Mouse (Mus musculus) stomach, embryonic 16.5 days (tissue): ENCODE results near the gene Vmn1r127. TPM values are rescaled to one million over a fixed set of nuclear protein-coding genes. Genes with fewer than 3 reads are reported as not detected.
"Not testable (repeated sequence)": the region's sequence is repeated elsewhere in the genome, so short reads cannot be mapped to it uniquely, and the experiment has no call there.

Source experiments
- ATAC-seq: fragments of 200-750 bp; cut with Nextera tagmentation; 2 replicates; pipeline ENCODE4 v1.8.0; 2017; ENCODE audit warnings: moderate number of reproducible peaks, moderate TSS enrichment; ENCODE audit not compliant: insufficient read depth, low FRiP score
- H3K27ac ChIP-seq: fragments of 300-500 bp; sonication (generic); 2 replicates; pipeline ENCODE4 v1.5.1; 2014; ENCODE audit warnings: low read length
- H3K27me3 ChIP-seq: fragments of 300-500 bp; sonication (generic); 2 replicates; pipeline ENCODE4 v1.6.1; 2014; ENCODE audit warnings: low read length, control low read depth, mixed read lengths; ENCODE audit not compliant: control insufficient read depth, insufficient read depth
- H3K36me3 ChIP-seq: fragments of 300-500 bp; sonication (generic); 2 replicates; pipeline ENCODE4 v1.6.1; 2014; ENCODE audit warnings: low read length; ENCODE audit not compliant: control insufficient read depth, insufficient read depth
- H3K4me1 ChIP-seq: fragments of 300-500 bp; sonication (generic); 2 replicates; pipeline ENCODE4 v1.6.1; 2014; ENCODE audit warnings: low read length, control low read depth, mixed read lengths; ENCODE audit not compliant: control insufficient read depth, insufficient read depth
- H3K4me2 ChIP-seq: fragments of 300-500 bp; sonication (generic); 2 replicates; pipeline ENCODE4 v1.6.1; 2014; ENCODE audit warnings: low read depth, low read length, mixed read lengths
- H3K4me3 ChIP-seq: fragments of 300-500 bp; sonication (generic); replicated peaks from 2 replicates; pipeline ENCODE4 v1.5.1; 2014; ENCODE audit warnings: mild to moderate bottlenecking, low read length
- H3K9ac ChIP-seq: fragments of 300-500 bp; sonication (generic); 2 replicates; pipeline ENCODE4 v1.6.1; 2014; ENCODE audit warnings: low read length
- H3K9me3 ChIP-seq: fragments of 300-500 bp; sonication (generic); replicated peaks from 2 replicates; pipeline ENCODE4 v1.6.1; 2016; ENCODE audit warnings: low read length, control low read depth; ENCODE audit not compliant: control insufficient read depth
- WGBS: fragments of 180-500 bp; shearing (Covaris S2); extraction: QIAGEN DNeasy Blood & Tissue Kit; methylation state at CpG from one replicate; pipeline ENCODE4 v1.1.7; 2014; 5-methylcytosine and 5-hydroxymethylcytosine counted together
- polyA plus RNA-seq: library from polyadenylated mRNA; unstranded; fragments of >200 nt; fragmentation: Nextera tagmentation; extraction: Ambion mirVana; gene quantifications from 2 replicates; pipeline ENCODE4 v1.2.1, GENCODE M21; 2015

Vmn1r127 gene
- polyA plus RNA-seq = not detected in 2 replicates

DNA sequence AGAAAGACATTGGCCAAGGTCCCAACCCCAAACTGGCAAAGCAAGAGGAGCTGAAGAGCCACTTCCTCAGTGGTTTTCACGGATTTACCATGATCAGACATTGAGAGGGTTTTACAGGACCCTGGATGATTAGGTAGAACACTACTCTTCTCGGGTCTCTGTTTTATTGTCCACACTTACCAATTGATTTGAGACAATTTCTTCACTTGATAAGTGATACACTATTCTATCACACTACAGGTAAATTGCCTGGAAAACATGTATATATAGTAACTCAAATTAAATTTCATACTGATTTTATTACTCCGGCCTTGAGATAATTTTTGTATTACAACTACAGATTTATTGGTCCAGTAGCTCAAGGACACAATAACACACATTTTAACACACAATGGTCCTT, at the start of gene Vmn1r127:
Vmn1r127 (minus strand) TSS at position 101 of the 400 bp plus-strand sequence.
- not testable (repeated sequence) for H3K4me2 ChIP-seq, H3K9me3 ChIP-seq, H3K27me3 ChIP-seq, H3K36me3 ChIP-seq, ATAC-seq, H3K9ac ChIP-seq, H3K4me3 ChIP-seq, H3K4me1 ChIP-seq, H3K27ac ChIP-seq
- no CpG with 5 or more reads among the region's 3 CpGs for WGBS

DNA sequence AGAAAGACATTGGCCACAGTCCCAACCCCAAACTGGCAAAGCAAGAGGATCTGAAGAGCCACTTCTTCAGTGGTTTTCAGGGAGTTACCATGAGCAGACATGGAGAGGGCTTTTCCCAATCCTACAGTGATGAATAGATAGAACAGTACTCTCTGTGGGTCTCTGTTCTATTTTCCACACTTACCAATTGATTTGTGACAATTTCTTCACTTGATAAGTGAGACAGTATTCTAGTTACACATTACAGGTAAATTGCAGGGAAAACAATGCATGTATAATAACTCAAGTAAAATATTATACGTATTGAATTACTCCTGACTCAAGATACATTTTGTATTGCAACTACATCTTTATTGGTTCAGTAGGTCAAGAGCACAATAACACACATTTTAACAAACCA, 41.5 kb upstream of the Vmn1r127 start, which contains the start of gene Vmn1r129:
Vmn1r129 (minus strand) TSS at position 101 of the 400 bp plus-strand sequence.
- no CpG with 5 or more reads among the region's 1 CpGs for WGBS
- not testable (repeated sequence) for H3K27me3 ChIP-seq, H3K27ac ChIP-seq, H3K4me1 ChIP-seq, H3K9me3 ChIP-seq, H3K4me3 ChIP-seq, ATAC-seq, H3K36me3 ChIP-seq, H3K9ac ChIP-seq, H3K4me2 ChIP-seq

- not testable (repeated sequence) for H3K9me3 ChIP-seq, H3K36me3 ChIP-seq, H3K27ac ChIP-seq, H3K9ac ChIP-seq, H3K4me1 ChIP-seq, H3K4me2 ChIP-seq, H3K4me3 ChIP-seq, H3K27me3 ChIP-seq, ATAC-seq
- 65% methylated on average over 1 of the region's 1 CpGs for WGBS
Measured at GRCm38 (mm10) chr7:21349073-21349472, 29.4 kb upstream of the Vmn1r127 start, which contains the start of gene Vmn1r128. Vmn1r128 (plus strand) TSS chr7:21349373.

GRCm38 (mm10) chr7:21301367-21301766, 18.3 kb downstream of the Vmn1r127 start, which contains the start of gene Vmn1r126:
Vmn1r126 (minus strand) TSS chr7:21301467.
- not testable (repeated sequence) for H3K27me3 ChIP-seq, ATAC-seq, H3K4me3 ChIP-seq, H3K27ac ChIP-seq, H3K9me3 ChIP-seq, H3K36me3 ChIP-seq, H3K9ac ChIP-seq, H3K4me1 ChIP-seq, H3K4me2 ChIP-seq
- WGBS = no CpG with 5 or more reads among the region's 5 CpGs

GRCm38 (mm10) chr7:21271879-21272278, 47.8 kb downstream of the Vmn1r127 start, which contains the start of gene Vmn1r125:
Vmn1r125 (plus strand) TSS chr7:21272179.
- not testable (repeated sequence) for H3K9me3 ChIP-seq, H3K4me3 ChIP-seq, H3K4me1 ChIP-seq, H3K4me2 ChIP-seq, H3K27me3 ChIP-seq, H3K27ac ChIP-seq, H3K9ac ChIP-seq, ATAC-seq, H3K36me3 ChIP-seq
- WGBS = 57% methylated on average over 3 of the region's 3 CpGs

Other genes starting within 250 kb of the Vmn1r127 start
- gene Vmn1r121, start 221.3 kb downstream of the Vmn1r127 start, polyA plus RNA-seq = not detected in 2 replicates
- not detected in 2 replicates for gene Vmn1r122, start 185.7 kb downstream of the Vmn1r127 start, polyA plus RNA-seq
- gene Vmn1r123, start 157.7 kb downstream of the Vmn1r127 start, polyA plus RNA-seq = not detected in 2 replicates
- not detected in 2 replicates for gene Gm5157, start 129.4 kb downstream of the Vmn1r127 start, polyA plus RNA-seq
- gene Vmn1r124, start 59.2 kb downstream of the Vmn1r127 start, polyA plus RNA-seq = not detected in 2 replicates
- gene Vmn1r125, start 47.7 kb downstream of the Vmn1r127 start, polyA plus RNA-seq = not detected in 2 replicates
- not detected in 2 replicates for gene Vmn1r126, start 18.4 kb downstream of the Vmn1r127 start, polyA plus RNA-seq
- not detected in 2 replicates for gene Vmn1r128, start 29.5 kb upstream of the Vmn1r127 start, polyA plus RNA-seq
- gene Vmn1r129, start 41.4 kb upstream of the Vmn1r127 start, polyA plus RNA-seq = not detected in 2 replicates
- gene Gm6882, start 112.9 kb upstream of the Vmn1r127 start, polyA plus RNA-seq = not detected in 2 replicates
- not detected in 2 replicates for gene Vmn1r130, start 191.9 kb upstream of the Vmn1r127 start, polyA plus RNA-seq
- not detected in 2 replicates for gene Vmn1r131, start 226.2 kb upstream of the Vmn1r127 start, polyA plus RNA-seq